Mouse (Mus musculus) cortical plate, adult 2 months (tissue): ENCODE results near the gene Nkx3-2.

Source experiments
- CTCF ChIP-seq: fragments of 200-500 bp; IDR thresholded peaks from 2 replicates; pipeline ENCODE4 v1.5.1; 2011; ENCODE audit warnings: mild to moderate bottlenecking, control low read depth, low read length; ENCODE audit not compliant: insufficient read depth; ENCODE audit errors: extremely low read depth
- POLR2A ChIP-seq: fragments of 200-500 bp; IDR thresholded peaks from 2 replicates; pipeline ENCODE4 v1.6.1; 2011; ENCODE audit warnings: mild to moderate bottlenecking, low read length, control low read depth; ENCODE audit not compliant: insufficient read depth; ENCODE audit errors: extremely low read depth

DNA sequence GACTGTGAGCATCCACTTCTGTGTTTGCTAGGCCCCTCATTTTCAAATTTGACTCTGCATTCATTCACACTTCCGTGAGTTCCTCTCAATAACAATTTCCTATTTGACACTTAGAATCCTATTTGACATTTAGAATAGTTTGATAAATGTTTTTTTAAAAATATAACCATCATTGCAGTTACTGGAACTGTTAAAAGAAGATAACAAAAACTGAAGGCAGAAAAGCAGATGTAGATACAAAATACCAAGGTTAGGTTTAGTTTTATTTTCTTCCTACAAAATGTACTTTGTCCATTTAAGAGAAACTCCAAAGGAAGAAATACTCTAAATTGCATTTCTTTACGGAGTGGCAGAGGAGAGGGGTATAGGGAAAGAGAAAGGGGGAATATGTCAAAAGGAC, 37.3 kb upstream of the Nkx3-2 start:
- TF ChIP-seq CTCF (no peak), POLR2A (no peak)
